ENCODE assay signal across 12 mouse cellular contexts in genomic region chr3:96485361-96485760, GRCm38 (mm10). TPM values are rescaled to one million over a fixed set of nuclear protein-coding genes. Genes with fewer than 3 reads are reported as not detected.
DNase-seq lines count a peak whose midpoint lies in the region; ATAC-seq lines count a peak whose summit lies in the region.
"Had no signal": no experiment of that assay in that cellular context is flagged by ENCODE, and none has a peak within 500 bp of the region (broad histone marks: within the 10 kb centered on the region; RNA-seq: fewer than 3 reads in every experiment).

No protein-coding gene starts in this region.

- H3K9ac ChIP-seq in kidney, embryonic 14.5 days (ENCODE audit: low read depth, low read length) = no peak overlapping the region; the same call in 1 of the 2 replicates
- peak overlapping the region; percentile 28; the same call in 1 of the 2 replicates for H3K9ac ChIP-seq in embryonic facial prominence, embryonic 14.5 days (ENCODE audit: low read depth, low read length)

- H3K4me2 ChIP-seq in kidney, embryonic 14.5 days (replicated peaks; ENCODE audit: low read depth, low read length) = 0 out of 2 replicates have a peak overlapping the region, but pooled peaks have one; percentile 12
- H3K4me2 ChIP-seq in embryonic facial prominence, embryonic 14.5 days (ENCODE audit: low read depth, low read length) = no peak overlapping the region

- no peak overlapping the region for H3K27ac ChIP-seq in kidney, embryonic 14.5 days (ENCODE audit: low read depth, low read length)
- no peak overlapping the region for H3K27ac ChIP-seq in embryonic facial prominence, embryonic 14.5 days (replicated peaks; ENCODE audit: low read depth, low read length)

- DNase-seq in kidney, postnatal 36 days = no peak
- peak; percentile 18 for DNase-seq in testis, postnatal 10 days (ENCODE audit: low spot score)
- no peak for DNase-seq in testis, postnatal 14 days (ENCODE audit: low spot score)
- DNase-seq in embryonic facial prominence, embryonic 14.5 days (ENCODE audit: low spot score) = no peak
- no peak for DNase-seq in kidney, adult 11 months
- DNase-seq in right cerebral cortex, postnatal 36 days (ENCODE audit: low spot score in 2 of 2) = no peak
- DNase-seq: cerebellum, postnatal 14 days; kidney, postnatal 14 days; lung, postnatal 10 days had no signal

- no peaks in the 10 kb centered on the region for H3K9me3 ChIP-seq in kidney, embryonic 14.5 days (ENCODE audit: control insufficient read depth, low read length)
- no peaks in the 10 kb centered on the region for H3K9me3 ChIP-seq in embryonic facial prominence, embryonic 14.5 days (ENCODE audit: control insufficient read depth, low read length)

- no peak for ATAC-seq in kidney, embryonic 14.5 days (ENCODE audit: low FRiP score, low TSS enrichment)
- no peak for ATAC-seq in embryonic facial prominence, embryonic 14.5 days (ENCODE audit: low read depth)

- no peaks in the 10 kb centered on the region; the same call in 1 of the 2 replicates for H3K4me1 ChIP-seq in kidney, embryonic 14.5 days (ENCODE audit: control insufficient read depth, insufficient read depth, low read length)
- H3K4me1 ChIP-seq in embryonic facial prominence, embryonic 14.5 days (ENCODE audit: control insufficient read depth, insufficient read depth, low read length) = 0 out of 2 replicates have a peak, but pooled peaks cover 2% of the 10 kb centered on the region

- no peak overlapping the region; the same call in 1 of the 2 replicates for H3K4me3 ChIP-seq in kidney, embryonic 14.5 days (ENCODE audit: low read length)
- no peak overlapping the region for H3K4me3 ChIP-seq in embryonic facial prominence, embryonic 14.5 days (ENCODE audit: low read depth, low read length)

- 73% methylated on average over 2 of the region's 2 CpGs for WGBS in kidney, embryonic 14.5 days
- WGBS in embryonic facial prominence, embryonic 14.5 days = 70% methylated on average over 2 of the region's 2 CpGs

- H3K27me3 ChIP-seq in kidney, embryonic 14.5 days (ENCODE audit: control insufficient read depth, insufficient read depth, low read length) = no peaks in the 10 kb centered on the region
- H3K27me3 ChIP-seq in embryonic facial prominence, embryonic 14.5 days (replicated peaks; ENCODE audit: control insufficient read depth, insufficient read depth, low read length) = no peaks in the 10 kb centered on the region

- no peaks in the 10 kb centered on the region for H3K36me3 ChIP-seq in kidney, embryonic 14.5 days (ENCODE audit: control insufficient read depth, insufficient read depth, low read length)
- H3K36me3 ChIP-seq in embryonic facial prominence, embryonic 14.5 days (ENCODE audit: control insufficient read depth, insufficient read depth, low read length) = no peaks in the 10 kb centered on the region

RNA-seq across cellular contexts. Expression of gene BC107364, which starts 33.3 kb away (rescaled TPM):
- 0.20 TPM in 1 of 2 replicates, not detected in the other for polyA plus RNA-seq in kidney, embryonic 14.5 days (2014; fragmentation: Nextera tagmentation; extraction: Ambion mirVana)
- polyA plus RNA-seq in embryonic facial prominence, embryonic 14.5 days (2014; fragmentation: Nextera tagmentation; extraction: Ambion mirVana) = not detected in 2 replicates
- polyA plus RNA-seq: frontal cortex, adult 2 months; stomach, embryonic 14.5 days had no signal

RNA-seq across cellular contexts. Expression of gene Hfe2, which starts 39.6 kb away (rescaled TPM):
- 0.20 and 0.30 TPM in 2 replicates for polyA plus RNA-seq in kidney, embryonic 14.5 days (2014; fragmentation: Nextera tagmentation; extraction: Ambion mirVana)
- 28.3 and 36.4 TPM in 2 replicates for polyA plus RNA-seq in embryonic facial prominence, embryonic 14.5 days (2014; fragmentation: Nextera tagmentation; extraction: Ambion mirVana)

Comparison
In these comparisons a context has a peak if more than half of its experiments do, and no peak if none do; other contexts are left out.
1. RNA of gene Hfe2, which starts 39.6 kb away (polyA plus RNA-seq): 28.3 to 36.4 TPM in embryonic facial prominence, embryonic 14.5 days; 0.20 to 0.30 TPM in kidney, embryonic 14.5 days; every median in the first group is over 10 times any median in the second.